Mouse (Mus musculus): ENCODE results near the gene Osbpl3. TPM values are rescaled to one million over a fixed set of nuclear protein-coding genes. Genes with fewer than 3 reads are reported as not detected.
A peak's percentile ranks its signal among the peaks of the same experiment; 100 is the strongest.

Osbpl3 gene
- polyA plus RNA-seq, 1 experiment from 2014 or later, result 7.3 TPM

DNA sequence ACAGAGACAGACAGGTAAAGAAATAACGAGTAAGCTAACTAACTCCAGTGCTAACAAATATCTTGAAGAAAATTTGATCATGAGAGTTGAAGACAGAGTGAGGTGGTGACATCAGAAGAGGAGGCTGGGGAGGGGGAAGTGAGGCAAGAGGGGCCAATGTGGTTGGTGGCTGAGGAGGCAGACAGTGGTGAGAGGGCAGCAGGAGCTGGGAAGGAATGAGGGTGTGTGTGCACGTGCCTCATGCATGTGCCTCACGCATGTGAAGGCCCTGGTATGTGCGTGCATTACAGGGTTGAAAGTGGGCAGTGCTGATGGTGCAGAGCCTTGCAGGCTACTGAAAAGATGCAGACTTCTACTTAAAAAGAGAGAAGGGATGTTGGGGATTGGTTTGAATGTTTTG is 149.4 kb downstream of the Osbpl3 start:
- Histone ChIP-seq H3K27me3 (ENCODE audit: poor library complexity, severe bottlenecking) (no peaks in the 10 kb centered on the region), H3K36me3 (replicated peaks) (no peaks in the 10 kb centered on the region), H3K4me1 (no peaks in the 10 kb centered on the region; the same call in 1 of the 2 replicates), H3K9me3 (no peaks in the 10 kb centered on the region), H3K27ac (no peak overlapping the region), H3K4me3 (no peak overlapping the region)
- DNase-seq (ENCODE audit: extremely low spot score, low spot score), result no peak
- WGBS, result 84% methylated on average over 4 of the region's 4 CpGs

DNA sequence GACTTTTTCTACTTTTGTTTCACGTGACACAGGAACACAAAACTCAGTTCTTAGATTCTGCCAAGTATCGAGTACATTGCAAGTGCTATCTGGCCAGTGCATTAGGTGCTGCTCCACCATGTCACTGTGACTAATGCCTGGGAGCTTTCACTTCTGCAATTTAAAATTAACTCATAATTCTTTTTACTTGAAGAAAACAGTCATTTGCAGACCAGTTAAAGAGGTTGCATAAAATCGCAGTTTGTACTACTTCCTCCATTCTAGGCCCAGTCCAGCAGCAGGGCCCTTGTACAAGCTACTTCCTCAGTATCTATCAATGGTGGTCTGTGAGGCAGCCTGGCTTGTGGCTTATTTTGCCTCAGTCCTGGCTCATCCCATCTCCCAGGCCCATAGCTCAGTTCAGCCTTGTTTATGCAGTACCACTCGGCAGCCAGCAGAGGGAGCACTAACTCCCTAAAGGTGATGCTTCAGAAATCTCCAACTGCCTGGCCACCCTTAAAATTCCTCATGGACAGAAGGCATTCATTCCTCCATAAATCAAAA is 151.0 kb downstream of the Osbpl3 start:
- Histone ChIP-seq H3K27ac (no peak overlapping the region), H3K4me3 (no peak overlapping the region), H3K36me3 (replicated peaks) (no peaks in the 10 kb centered on the region), H3K4me1 (peaks cover 6% of the 10 kb centered on the region), H3K27me3 (ENCODE audit: poor library complexity, severe bottlenecking) (no peaks in the 10 kb centered on the region), H3K9me3 (no peaks in the 10 kb centered on the region)
- 67% methylated on average over 4 of the region's 4 CpGs for WGBS
- DNase-seq (ENCODE audit: extremely low spot score, low spot score), result peak; percentile 73

DNA sequence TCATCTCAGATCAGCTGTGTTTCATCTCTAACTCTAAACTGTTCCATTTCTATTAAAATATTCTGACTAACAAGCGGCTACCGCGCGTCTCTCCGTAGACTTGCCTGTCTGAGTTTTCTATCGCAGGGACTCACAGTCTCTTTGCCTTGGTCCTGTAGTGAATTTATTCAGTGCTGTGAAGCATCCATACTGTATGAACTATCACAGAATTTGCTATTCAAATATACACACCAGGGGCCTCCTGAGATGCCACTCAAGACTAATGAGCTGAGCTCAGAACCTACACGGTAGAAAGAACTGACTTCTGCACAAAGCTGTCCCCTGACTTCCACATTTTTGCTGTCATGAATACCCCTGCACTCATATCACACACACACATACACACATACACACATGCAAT is 154.9 kb downstream of the Osbpl3 start:
- peaks cover 6% of the 10 kb centered on the region; the same call in 1 of the 2 replicates for H3K4me1 ChIP-seq
- H3K27ac ChIP-seq, result no peak overlapping the region
- 94% methylated on average over 7 of the region's 7 CpGs for WGBS
- H3K4me3 ChIP-seq, result no peak overlapping the region
- H3K27me3 ChIP-seq (ENCODE audit: poor library complexity, severe bottlenecking), result no peaks in the 10 kb centered on the region
- H3K36me3 ChIP-seq (replicated peaks), result no peaks in the 10 kb centered on the region
- H3K9me3 ChIP-seq, result no peaks in the 10 kb centered on the region
- no peak for DNase-seq (ENCODE audit: extremely low spot score, low spot score)

DNA sequence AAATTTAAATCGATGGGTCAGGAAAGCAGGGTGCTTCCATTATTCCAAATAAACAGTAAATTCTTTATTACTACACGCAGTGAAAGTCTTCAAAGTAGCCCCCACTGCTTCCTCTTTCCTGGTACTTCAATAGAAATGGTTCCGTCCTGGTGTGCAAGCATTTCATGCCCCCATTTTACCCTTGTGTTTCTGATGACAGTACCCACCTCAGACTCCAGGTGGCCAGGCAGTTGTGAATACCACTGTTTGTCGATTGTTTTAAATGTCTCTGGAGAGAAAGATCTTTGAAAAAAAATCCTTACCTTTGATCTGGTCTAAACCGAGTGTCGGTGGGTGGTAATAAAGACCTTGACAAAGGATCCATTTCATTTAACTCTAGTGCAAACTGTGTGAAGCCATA is 155.4 kb downstream of the Osbpl3 start:
- Histone ChIP-seq H3K4me3 (no peak overlapping the region), H3K27ac (no peak overlapping the region), H3K4me1 (peaks cover 6% of the 10 kb centered on the region; the same call in 1 of the 2 replicates), H3K36me3 (replicated peaks) (no peaks in the 10 kb centered on the region), H3K9me3 (no peaks in the 10 kb centered on the region), H3K27me3 (ENCODE audit: poor library complexity, severe bottlenecking) (no peaks in the 10 kb centered on the region)
- 63% methylated on average over 6 of the region's 6 CpGs for WGBS
- no peak for DNase-seq (ENCODE audit: extremely low spot score, low spot score)

DNA sequence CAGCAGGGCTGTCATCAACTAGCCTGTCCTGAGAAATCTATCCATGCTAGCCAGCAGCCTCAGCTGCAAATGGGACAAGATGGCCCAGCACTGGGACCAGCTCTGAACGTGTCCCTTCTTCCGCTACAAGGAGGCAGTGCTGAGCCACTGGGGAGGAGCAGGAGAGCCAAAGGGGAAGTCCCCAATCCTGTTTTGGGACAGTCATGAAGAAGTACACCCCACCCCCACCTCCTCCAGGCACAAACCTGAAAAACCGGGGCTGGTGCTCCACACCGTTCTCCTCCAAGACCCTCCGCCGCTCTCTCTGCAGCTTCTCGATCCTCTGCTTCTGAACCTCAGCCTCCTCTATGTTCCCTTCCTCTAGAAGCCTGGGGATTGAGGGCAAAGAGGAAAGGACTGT is 156.9 kb downstream of the Osbpl3 start:
- WGBS, result 84% methylated on average over 7 of the region's 7 CpGs
- H3K36me3 ChIP-seq (replicated peaks), result no peaks in the 10 kb centered on the region
- DNase-seq (ENCODE audit: extremely low spot score, low spot score), result no peak
- H3K4me3 ChIP-seq, result no peak overlapping the region
- H3K4me1 ChIP-seq, result peaks cover 6% of the 10 kb centered on the region; the same call in 1 of the 2 replicates
- H3K27me3 ChIP-seq (ENCODE audit: poor library complexity, severe bottlenecking), result no peaks in the 10 kb centered on the region
- no peak overlapping the region for H3K27ac ChIP-seq
- no peaks in the 10 kb centered on the region for H3K9me3 ChIP-seq

DNA sequence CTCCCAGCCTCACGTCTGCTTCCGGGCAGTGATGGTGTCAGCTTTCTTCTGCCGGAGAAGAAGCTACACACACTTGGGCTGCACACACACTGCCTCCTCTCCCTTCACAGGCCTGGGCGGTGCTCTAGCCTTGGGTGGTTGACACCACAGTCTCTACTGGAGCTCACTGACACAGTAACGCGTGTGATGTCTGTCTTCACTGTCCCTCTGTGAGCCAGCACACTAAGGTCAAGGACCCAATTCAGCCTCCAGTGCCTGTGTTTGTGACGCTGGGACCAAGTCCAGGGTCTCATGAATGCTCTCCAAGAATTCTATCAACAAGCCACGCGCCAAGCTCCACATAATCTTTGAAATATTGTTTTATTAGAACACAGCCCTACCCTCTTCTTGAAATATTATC is 158.3 kb downstream of the Osbpl3 start:
- Histone ChIP-seq H3K27me3 (ENCODE audit: poor library complexity, severe bottlenecking) (no peaks in the 10 kb centered on the region), H3K36me3 (replicated peaks) (no peaks in the 10 kb centered on the region), H3K4me1 (peaks cover 6% of the 10 kb centered on the region; the same call in 1 of the 2 replicates), H3K27ac (no peak overlapping the region), H3K9me3 (no peaks in the 10 kb centered on the region), H3K4me3 (no peak overlapping the region)
- 91% methylated on average over 9 of the region's 9 CpGs for WGBS
- no peak for DNase-seq (ENCODE audit: extremely low spot score, low spot score)

DNA sequence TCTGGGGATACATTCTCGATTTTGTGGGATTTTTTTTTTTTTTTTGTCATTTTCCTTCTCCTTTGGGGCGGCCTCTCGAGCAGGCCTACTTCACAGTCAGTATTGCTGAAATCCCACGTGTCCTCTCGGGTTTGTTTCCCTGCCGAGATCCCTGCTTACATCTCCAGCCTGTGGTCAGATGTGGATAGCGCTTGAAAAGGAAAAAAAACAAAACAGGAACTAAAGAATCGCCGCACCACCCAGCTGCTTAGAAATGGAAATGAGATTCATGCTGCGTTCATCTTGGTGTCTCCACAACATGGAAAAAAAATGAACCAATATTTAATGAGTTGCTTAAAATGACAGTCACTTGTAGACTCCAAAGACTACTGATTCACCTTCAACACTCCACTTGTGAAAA is 160.9 kb downstream of the Osbpl3 start:
- H3K4me3 ChIP-seq, result no peak overlapping the region
- 83% methylated on average over 10 of the region's 10 CpGs for WGBS

DNA sequence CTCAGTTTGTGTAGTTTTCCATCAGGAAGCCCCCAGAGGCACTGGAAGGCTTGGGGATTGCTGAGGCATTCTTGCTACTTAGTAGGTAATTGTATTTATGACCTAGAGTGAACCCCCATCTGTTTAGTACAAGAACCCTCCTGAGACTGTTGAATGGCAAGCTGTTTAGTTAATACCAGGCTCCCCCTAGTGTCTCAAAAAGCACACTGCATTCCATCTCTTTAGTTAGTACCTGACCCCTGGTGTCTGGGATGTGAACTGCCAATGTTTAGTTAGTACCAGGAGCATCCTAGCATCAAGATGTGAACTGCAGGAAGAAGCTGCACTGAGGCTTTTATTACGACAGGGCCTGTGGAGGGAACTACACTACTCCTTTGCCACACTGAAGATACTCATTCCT is 161.9 kb downstream of the Osbpl3 start:
- no peaks in the 10 kb centered on the region for H3K36me3 ChIP-seq (replicated peaks)
- H3K27me3 ChIP-seq (ENCODE audit: poor library complexity, severe bottlenecking), result no peaks in the 10 kb centered on the region
- no peaks in the 10 kb centered on the region for H3K4me1 ChIP-seq
- H3K4me3 ChIP-seq, result no peak overlapping the region
- 43% methylated on average over 1 of the region's 1 CpGs for WGBS
- no peak overlapping the region for H3K27ac ChIP-seq
- DNase-seq (ENCODE audit: extremely low spot score, low spot score), result peak; percentile 61
- H3K9me3 ChIP-seq, result no peaks in the 10 kb centered on the region

More for the DNA sequence above, 160.9 kb downstream of the Osbpl3 start:
- no peaks in the 10 kb centered on the region for H3K9me3 ChIP-seq
- H3K27ac ChIP-seq, result no peak overlapping the region
- no peaks in the 10 kb centered on the region for H3K27me3 ChIP-seq (ENCODE audit: poor library complexity, severe bottlenecking)
- DNase-seq (ENCODE audit: extremely low spot score, low spot score), result no peak
- H3K36me3 ChIP-seq (replicated peaks), result no peaks in the 10 kb centered on the region
- no peaks in the 10 kb centered on the region for H3K4me1 ChIP-seq

DNA sequence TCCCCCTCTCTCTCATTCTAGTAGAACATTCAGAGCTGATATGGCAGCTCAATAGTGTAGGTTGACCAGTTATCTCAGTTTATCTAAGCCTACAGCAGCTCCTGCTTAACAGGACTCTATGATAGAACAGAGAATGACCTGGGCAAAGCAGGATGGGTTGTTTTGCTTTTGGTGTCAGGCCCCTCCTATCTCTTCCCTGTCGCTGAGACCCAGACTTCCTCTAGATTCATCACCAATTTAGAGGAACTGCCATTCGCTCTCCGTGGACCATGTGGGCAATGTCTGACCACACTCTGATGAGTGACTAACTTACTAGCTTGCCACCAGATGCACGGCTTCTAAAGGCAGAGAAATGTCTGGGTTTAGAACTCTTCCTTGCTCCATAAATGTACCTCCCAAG is 164.4 kb downstream of the Osbpl3 start:
- H3K4me3 ChIP-seq, result no peak overlapping the region
- WGBS, result 93% methylated on average over 4 of the region's 4 CpGs
- no peaks in the 10 kb centered on the region for H3K4me1 ChIP-seq
- no peaks in the 10 kb centered on the region for H3K9me3 ChIP-seq
- H3K27me3 ChIP-seq (ENCODE audit: poor library complexity, severe bottlenecking), result no peaks in the 10 kb centered on the region
- no peaks in the 10 kb centered on the region for H3K36me3 ChIP-seq (replicated peaks)
- no peak overlapping the region for H3K27ac ChIP-seq
- no peak for DNase-seq (ENCODE audit: extremely low spot score, low spot score)

DNA sequence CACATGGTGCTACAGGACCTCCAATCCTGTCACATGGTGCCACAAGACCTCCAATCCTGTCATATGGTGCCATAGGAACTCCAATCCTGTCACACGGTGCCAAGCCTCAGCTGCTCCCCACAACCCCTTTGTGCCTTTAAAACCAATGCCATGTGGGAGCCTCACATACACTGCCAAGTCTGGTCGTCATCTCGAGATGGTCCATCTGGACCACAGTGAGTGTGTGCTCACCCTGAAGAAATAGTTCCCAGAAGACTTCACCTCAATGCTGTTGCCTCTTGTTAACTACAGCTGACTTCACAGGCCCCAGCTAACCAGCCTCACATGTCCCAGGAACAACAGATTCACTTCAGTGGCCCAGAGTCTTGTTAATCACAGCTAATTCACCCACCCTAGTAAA is 169.1 kb downstream of the Osbpl3 start:
- Histone ChIP-seq H3K4me1 (no peaks in the 10 kb centered on the region), H3K4me3 (no peak overlapping the region), H3K27ac (no peak overlapping the region), H3K36me3 (replicated peaks) (no peaks in the 10 kb centered on the region), H3K9me3 (peaks cover 5% of the 10 kb centered on the region), H3K27me3 (ENCODE audit: poor library complexity, severe bottlenecking) (no peaks in the 10 kb centered on the region)
- no peak for DNase-seq (ENCODE audit: extremely low spot score, low spot score)
- 89% methylated on average over 3 of the region's 3 CpGs for WGBS

DNA sequence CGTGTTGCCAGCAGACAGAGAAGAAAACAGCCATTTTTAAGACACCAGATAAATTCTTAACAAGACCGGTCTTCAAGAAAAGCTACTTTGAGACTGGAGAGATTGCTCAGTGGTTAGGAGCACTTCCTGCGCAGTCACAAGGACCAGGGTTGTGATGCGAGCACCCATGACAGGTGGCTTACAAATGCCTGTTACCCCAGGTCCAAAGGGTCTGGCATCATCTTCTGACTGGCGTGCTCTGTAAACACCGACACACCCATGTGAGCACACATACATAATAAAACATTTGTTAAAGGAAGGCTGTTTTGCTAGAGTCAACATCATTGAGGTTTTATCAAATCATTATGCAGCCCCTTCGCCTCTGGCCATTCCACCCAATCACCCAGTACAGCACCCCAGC is 176.4 kb downstream of the Osbpl3 start:
- 91% methylated on average over 7 of the region's 7 CpGs for WGBS
- H3K4me1 ChIP-seq, result no peaks in the 10 kb centered on the region
- H3K9me3 ChIP-seq, result peaks cover 1% of the 10 kb centered on the region

DNA sequence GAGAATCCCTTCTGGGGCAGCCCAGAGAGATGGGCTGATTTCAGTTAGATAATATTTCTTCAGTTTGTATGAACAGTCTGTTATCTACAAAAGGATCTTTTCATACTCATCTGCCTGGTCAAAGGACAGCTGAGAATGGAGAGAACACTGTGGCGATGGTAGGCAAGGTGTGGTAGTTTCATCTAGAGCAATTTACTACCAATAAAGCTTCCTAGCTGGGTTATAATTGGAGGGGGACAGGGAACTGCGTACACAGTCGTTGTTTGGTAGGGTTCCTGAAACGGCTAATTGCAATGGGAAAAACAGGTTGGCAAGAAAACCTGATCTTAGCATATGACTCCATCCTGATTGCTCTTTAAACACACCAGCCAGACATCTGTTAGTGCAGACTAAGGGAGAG is 182.1 kb downstream of the Osbpl3 start:
- no peaks in the 10 kb centered on the region for H3K36me3 ChIP-seq (replicated peaks)
- WGBS, result 96% methylated on average over 4 of the region's 4 CpGs
- no peaks in the 10 kb centered on the region for H3K27me3 ChIP-seq (ENCODE audit: poor library complexity, severe bottlenecking)
- H3K9me3 ChIP-seq, result no peaks in the 10 kb centered on the region
- no peak overlapping the region for H3K4me3 ChIP-seq
- H3K27ac ChIP-seq, result no peak overlapping the region
- no peaks in the 10 kb centered on the region for H3K4me1 ChIP-seq
- DNase-seq (ENCODE audit: extremely low spot score, low spot score), result no peak

More for the DNA sequence above, 176.4 kb downstream of the Osbpl3 start:
- Histone ChIP-seq H3K27me3 (ENCODE audit: poor library complexity, severe bottlenecking) (no peaks in the 10 kb centered on the region), H3K27ac (no peak overlapping the region), H3K36me3 (replicated peaks) (no peaks in the 10 kb centered on the region), H3K4me3 (no peak overlapping the region)
- DNase-seq (ENCODE audit: extremely low spot score, low spot score), result no peak

DNA sequence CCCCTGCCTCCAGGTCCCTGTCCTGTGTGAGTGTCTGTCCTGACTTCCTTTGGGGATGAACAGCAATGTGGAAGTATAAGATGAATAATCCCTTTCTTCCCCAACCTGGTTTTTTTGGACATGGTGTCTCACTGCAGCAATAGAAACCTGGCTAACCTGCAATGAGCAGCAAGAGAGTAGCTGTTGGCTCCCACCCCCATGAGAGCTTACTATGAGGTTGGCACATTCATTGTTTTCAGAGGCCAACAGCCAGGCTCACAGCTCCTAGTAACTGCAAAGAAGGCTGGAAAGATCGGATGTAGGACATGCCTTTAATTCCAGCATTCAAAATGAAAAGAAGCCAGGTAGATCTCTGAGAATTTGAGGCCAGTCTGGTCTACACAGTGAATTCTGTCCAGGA is 182.6 kb downstream of the Osbpl3 start:
- DNase-seq (ENCODE audit: extremely low spot score, low spot score), result no peak
- H3K27me3 ChIP-seq (ENCODE audit: poor library complexity, severe bottlenecking), result no peaks in the 10 kb centered on the region
- H3K9me3 ChIP-seq, result no peaks in the 10 kb centered on the region
- WGBS, result 72% methylated on average over 1 of the region's 1 CpGs
- no peaks in the 10 kb centered on the region for H3K36me3 ChIP-seq (replicated peaks)
- H3K27ac ChIP-seq, result no peak overlapping the region
- H3K4me3 ChIP-seq, result no peak overlapping the region
- no peaks in the 10 kb centered on the region for H3K4me1 ChIP-seq

DNA sequence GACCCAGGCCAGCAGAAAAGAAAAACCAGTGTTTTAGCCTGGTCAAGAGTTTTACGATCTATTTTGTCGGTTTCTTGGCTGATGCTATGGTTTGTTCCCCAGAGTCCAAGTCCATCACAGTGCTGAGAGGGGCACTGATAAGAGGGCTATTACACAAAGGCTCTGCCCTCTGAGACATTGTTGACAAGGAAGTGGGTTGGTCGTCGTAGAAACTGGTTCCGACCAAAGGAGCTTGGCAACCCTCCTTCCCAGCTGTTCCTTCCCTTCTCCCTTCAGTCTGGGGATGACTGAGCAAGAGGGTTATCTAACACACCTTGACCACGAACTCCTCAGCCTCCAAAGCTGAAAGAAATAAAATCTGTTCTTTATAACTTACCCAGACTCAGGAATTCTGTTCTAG is 192.3 kb downstream of the Osbpl3 start, which contains the start of gene Gsdme:
TSS of gene Gsdme (minus strand) at position 193 of the 400 bp plus-strand sequence.
- Histone ChIP-seq H3K4me1 (peaks cover 21% of the 10 kb centered on the region), H3K4me3 (no peak within 1 kb of the TSS), H3K9me3 (no peaks in the 10 kb centered on the region), H3K27ac (no peak within 1 kb of the TSS), H3K27me3 (ENCODE audit: poor library complexity, severe bottlenecking) (no peaks in the 10 kb centered on the region), H3K36me3 (replicated peaks) (no peaks in the 10 kb centered on the region)
- 88% methylated on average over 6 of the region's 6 CpGs for WGBS
- DNase-seq (ENCODE audit: extremely low spot score, low spot score), result no peak
